Mouse (Mus musculus) adrenal gland (tissue): ENCODE measurements around the gene Snap25.

Experiments used
- intact Hi-C: fragments of 180-260 bp; cut with DNase I; formaldehyde crosslinking; loops from one replicate; pipeline ENCODE4 v1.15.1; 2025
- long read RNA-seq, 2 experiments: library from polyadenylated mRNA; unstranded; transcript quantifications; one replicate each; pipeline ENCODE4 v2.0.0; 2020; ENCODE audit warnings: borderline replicate concordance in 1 of 2; ENCODE audit not compliant: insufficient replicate concordance in 1 of 2

Gene Snap25
- long read RNA-seq, experiment 1, transcript Snap25-202 (8 exons, 1,014 nt), result major isoform, 17 of 32 reads
- long read RNA-seq, experiment 1, partial matches to known transcripts, result 11 of 32 reads
- long read RNA-seq, experiment 1, other reads (novel, unspliced or antisense), result 1 of 32 reads
- long read RNA-seq, experiment 2, transcript Snap25-202 (8 exons, 1,014 nt), result major isoform, 27 of 57 reads
- long read RNA-seq, experiment 2, partial matches to known transcripts, result 21 of 57 reads
- long read RNA-seq, experiment 2, other reads (novel, unspliced or antisense), result 6 of 57 reads

DNA sequence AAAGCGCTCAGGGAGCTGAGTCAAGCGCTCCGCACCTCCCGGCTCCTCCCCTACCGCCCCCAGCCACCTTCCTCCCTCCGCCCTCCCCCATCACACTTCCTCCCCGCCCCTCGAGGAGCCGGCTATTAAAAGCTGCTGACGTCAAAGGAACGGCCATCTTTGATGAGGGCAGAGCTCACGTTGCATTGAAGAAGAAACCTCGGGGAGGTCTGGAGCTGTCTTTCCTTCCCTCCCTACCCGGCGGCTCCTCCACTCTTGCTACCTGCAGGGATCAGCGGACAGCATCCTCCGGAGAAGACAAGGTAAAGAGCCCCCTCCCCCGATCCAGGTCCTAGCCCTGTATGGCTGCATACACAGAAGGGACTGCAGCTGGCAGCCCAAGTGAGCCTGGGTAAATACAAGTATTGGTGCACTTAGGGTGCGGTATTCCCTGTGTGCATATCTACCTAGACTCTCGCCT lies at the start of gene Snap25:
TSS of gene Snap25 (plus strand) at position 155 of the 460 bp plus-strand sequence.
- intact Hi-C loops, result loop anchor here (10.0 kb wide), 1 partner anchor 59 kb away; no protein-coding TSS in a partner anchor

- intact Hi-C loops, result no loop called here
These were observed 46.3 kb upstream of the Snap25 start for GRCm38 (mm10) chr2:136666951-136667350.

DNA sequence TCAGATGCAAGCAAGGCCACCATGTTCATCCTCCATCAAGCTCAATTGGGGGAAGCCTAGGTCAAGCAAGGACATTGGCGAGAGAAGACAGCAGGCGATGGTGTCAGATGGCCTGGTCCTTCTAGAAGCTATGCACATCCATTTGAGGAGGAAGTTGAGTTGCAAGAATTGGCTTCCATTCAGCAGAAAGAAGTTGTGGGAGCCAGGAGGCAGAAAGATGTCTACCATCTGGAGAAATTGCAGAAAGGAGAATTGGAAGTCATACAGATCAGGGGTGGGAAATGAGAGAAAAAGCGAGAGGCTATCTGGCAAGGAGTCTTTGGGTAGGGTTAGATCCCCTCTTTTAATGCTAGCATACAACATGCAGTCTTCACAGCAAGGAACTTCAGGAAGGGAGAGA lies 44.1 kb upstream of the Snap25 start:
- intact Hi-C loops, result no loop called here

- intact Hi-C loops, result no loop called here
These were observed 43.6 kb upstream of the Snap25 start for GRCm38 (mm10) chr2:136669665-136670064.

DNA sequence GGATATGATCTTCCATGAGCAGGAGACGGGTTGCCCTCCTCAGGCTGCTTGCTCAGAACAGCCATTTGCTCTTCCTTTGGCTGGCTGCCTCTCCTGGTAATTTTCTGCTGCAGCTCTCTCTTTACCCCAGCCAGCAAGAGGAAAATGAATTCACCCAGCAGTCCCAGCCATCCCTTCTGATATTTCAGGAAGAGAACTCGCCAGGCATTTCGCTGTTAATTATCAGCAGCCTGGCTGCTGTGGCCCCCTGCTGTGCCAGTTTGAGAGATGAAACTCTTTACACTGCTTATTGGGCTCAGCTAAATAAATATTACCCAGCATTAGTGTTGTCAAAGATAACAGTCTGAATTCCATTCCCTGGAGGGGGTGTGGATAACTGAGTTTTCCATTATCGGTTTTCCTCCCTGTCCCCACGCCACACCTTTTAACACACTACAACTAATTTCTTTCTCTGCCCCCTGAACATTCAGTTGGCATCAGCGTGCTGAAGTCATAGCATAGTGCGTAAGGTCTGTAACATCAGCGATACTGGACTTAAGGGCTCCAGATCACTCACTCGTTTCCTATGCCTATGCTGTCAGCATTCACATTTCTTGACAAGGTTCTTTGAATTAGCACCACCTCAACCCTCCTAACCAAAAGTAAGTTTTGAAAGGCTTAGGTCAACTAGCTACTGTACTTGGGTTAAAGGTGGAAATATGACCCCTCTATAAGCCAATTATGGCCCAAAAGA lies 42.5 kb upstream of the Snap25 start:
- intact Hi-C loops, result no loop called here

DNA sequence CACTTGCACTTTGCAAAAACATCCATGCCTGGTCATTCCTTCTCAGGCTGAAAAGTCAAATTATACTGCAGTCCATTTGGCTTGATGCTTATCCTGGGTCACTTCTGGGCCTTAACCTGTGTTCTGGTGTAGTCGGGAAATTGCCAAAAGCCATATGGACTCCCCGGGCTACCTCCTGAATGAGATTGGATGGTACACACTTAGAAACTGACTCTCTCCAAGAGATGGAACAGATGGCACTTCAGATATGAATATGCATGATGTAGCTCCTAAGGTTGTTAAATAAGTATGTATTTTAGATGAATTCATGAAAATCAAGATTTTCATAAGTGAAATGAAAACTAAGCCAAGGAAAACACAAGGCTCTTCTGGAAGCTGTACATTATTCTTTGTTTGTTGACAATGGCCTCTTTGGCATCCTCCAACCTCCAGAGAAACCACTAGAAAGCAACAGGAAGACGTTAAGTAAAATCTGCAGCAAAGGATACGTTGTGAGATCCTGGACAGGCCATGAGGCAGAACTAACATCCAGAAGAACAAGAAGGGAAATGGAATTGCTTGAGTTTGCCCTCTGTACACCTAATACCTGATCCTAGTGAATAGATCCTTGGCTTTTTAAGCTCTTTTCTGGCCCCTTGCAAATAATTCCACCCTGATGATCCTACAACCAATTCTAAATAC lies 39.0 kb upstream of the Snap25 start:
- intact Hi-C loops, result no loop called here

DNA sequence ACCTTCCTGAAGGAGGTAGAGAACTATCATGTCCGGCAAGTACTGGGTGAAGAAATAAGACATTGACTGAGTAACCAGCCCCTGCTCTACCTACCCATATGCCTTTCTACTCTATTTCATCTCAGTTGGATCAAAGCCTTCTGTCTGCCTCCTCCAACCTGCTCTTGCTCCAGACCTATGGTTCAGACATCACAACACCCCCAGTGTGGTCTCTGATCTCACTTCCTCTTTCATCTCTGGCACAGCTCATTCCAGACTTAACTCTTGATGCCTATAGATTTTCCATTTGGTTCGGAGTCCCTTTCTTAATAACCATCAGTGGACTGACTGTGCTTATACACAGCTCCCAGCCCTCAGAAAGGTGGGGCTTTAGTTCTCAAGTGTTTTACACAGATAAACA lies 37.1 kb upstream of the Snap25 start:
- intact Hi-C loops, result no loop called here

DNA sequence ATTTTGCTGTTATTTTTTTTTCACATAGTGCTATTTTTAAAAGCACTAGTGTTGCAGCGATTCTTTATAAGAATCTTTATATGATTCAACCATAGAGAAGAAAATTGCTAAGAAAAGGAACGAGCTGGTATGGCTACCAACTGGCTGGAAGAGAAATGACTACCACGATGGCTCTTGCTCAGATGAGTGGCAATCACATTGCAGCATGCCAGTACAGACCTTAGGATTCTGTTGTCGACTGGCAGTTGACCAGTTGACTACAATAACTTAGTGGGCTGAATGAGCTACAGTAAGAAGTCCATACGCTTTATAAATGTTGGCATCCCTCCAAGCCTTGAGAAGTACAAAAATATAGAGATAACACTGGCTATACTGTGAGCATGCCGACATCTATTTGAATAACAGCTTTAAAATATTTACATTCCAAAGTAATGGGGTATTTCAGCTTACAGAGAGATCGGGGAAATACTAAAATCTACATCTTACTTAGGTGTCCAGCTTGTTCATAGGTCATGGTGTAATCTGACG lies 36.3 kb upstream of the Snap25 start:
- intact Hi-C loops, result no loop called here

GRCm38 (mm10) chr2:136678321-136679161 lies 34.7 kb upstream of the Snap25 start:
- intact Hi-C loops, result no loop called here

- intact Hi-C loops, result no loop called here
These were observed 33.7 kb upstream of the Snap25 start for GRCm38 (mm10) chr2:136679280-136680221.

- intact Hi-C loops, result no loop called here
These were observed 30.9 kb upstream of the Snap25 start for GRCm38 (mm10) chr2:136682146-136682860.

- intact Hi-C loops, result no loop called here
These were observed 27.1 kb upstream of the Snap25 start for GRCm38 (mm10) chr2:136686195-136686594.

DNA sequence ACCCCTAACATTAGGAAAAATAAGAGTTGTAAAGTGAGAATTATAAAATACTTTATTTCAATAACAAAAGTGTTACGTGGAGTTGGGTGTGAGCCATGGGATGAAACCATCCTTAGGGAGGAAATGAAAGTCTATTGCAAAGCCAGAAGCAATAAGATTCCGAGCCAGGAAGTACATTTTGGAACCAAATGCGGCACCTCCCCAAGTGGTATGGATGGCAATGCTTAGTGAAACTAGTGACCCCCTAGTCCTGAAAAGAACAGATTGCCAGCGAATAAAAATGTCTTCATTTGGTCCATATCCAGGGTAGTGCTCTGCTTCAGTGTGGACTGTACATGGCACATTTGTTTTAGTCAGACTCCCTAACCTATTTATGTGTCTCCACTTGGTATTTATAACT lies 25.9 kb upstream of the Snap25 start:
- intact Hi-C loops, result no loop called here

DNA sequence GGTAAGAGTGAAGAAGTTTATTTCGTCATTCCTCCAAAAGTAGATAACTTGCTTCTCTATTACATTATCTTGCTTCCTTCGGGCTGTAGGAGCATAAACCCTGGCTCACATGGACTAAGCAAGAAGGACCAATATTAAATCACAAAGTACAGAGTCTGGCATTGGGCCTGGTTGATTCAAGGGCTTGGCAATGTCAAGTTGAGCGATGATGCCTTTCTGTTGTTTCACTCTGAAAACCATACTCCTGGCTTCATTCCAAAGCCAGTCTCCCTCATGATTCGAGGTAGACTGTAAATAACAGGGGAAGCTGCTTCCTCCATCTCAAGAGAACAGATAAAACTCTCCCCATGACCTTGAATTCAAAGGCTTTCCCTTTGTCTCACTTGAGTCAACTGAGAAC lies 23.8 kb upstream of the Snap25 start:
- intact Hi-C loops, result loop anchor here (2.0 kb wide), 1 partner anchor 89 kb away; no protein-coding TSS in a partner anchor

GRCm38 (mm10) chr2:136691681-136692080 lies 21.6 kb upstream of the Snap25 start:
- intact Hi-C loops, result no loop called here

DNA sequence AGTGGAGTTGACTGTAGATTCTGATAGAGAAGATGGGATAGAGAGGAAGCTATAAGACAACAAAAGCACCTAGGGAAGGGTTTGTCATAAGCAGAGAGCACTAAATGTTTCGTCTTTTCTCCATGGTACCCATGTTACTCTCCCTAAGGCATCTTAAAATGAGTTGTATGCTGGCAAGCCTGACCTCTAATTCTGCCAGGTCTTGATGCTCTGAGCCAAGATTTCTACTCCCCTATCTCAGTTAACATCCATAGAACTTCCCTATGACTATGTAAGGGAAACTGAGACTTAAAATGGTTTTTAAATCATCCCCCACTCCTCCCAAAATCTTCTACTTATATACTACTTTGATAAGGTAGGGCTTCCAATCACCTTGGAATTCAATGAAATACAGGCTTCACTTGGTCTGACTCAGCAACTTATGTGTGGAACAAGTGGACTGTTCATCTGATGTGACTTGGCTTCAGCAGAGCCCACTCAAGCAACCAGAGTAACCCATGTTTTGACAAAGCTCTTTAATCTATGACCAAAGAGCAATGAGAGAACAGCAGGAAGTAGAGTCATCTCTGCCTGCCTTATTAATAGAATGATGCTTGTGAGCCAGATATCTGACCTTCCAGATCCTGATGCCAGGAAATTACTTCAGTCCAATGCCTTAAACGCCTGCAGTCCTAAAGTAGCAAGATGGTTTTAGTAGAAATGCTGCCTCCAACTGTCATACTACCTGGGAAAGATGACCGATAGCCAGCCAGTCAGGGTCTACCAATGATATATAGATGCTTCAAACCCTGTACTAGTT lies 13.6 kb upstream of the Snap25 start:
- intact Hi-C loops, result no loop called here

DNA sequence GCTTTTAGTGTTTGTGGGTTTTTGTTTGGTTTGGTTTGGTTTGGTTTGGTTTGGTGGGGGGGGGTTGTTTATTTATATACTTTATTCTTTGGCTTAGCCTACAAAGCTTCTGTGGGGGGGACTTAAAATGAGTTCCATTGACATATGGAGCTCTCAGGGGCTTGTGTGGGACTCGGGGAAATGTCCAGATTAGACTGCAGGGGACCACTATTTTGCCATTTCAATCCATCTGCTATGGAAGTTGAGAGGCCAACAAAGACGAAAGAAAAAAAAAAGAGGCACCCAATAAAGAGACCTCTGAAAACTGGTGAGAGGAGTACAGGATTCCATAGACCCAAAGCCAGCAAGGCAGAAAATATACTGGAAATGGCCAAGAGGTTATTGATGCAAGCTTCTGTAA lies 9.9 kb upstream of the Snap25 start:
- intact Hi-C loops, result no loop called here

DNA sequence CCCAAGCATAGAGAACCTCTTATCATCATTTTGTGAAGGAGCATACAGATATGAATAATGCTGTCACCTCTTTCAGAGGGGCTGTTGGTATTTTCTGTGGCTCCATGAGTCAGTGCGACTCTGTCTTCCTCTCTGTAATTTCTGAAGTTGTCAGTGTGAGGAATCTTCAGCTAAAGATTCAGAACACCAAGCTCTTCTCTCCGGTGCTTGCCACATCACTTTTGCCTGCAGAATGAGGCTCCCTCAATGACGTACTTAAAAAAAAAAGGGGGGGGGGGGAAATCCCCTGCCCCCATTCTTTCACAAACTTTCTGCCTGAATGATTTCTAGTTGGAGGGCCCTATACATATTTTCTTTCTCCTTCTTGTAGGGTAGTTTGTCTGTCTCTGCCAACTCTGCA lies 2.1 kb upstream of the Snap25 start:
- intact Hi-C loops, result loop anchor here (10.0 kb wide), 1 partner anchor 56 kb away; no protein-coding TSS in a partner anchor
